Mouse (Mus musculus) thymus, adult 2 months (tissue): ENCODE data around the gene Lyl1. TPM values are rescaled to one million over a fixed set of nuclear protein-coding genes. Genes with fewer than 3 reads are reported as not detected.

ENCODE experiments used
- DNase-seq: peaks from one replicate; pipeline ENCODE4 v3.0.0; 2021
- H3K27ac ChIP-seq: fragments of 200-500 bp; 2 replicates; pipeline ENCODE4 v1.5.1; 2012; ENCODE audit warnings: low read length, control low read depth; ENCODE audit not compliant: control insufficient read depth, insufficient read depth
- H3K27me3 ChIP-seq: fragments of 200-500 bp; 2 replicates; pipeline ENCODE4 v1.6.1; 2012; ENCODE audit warnings: mild to moderate bottlenecking, low read length, moderate library complexity, mixed read lengths; ENCODE audit not compliant: control insufficient read depth, insufficient read depth
- H3K36me3 ChIP-seq: fragments of 200-500 bp; 2 replicates; pipeline ENCODE4 v1.6.1; 2012; ENCODE audit warnings: mild to moderate bottlenecking, low read length, moderate library complexity; ENCODE audit not compliant: control insufficient read depth, insufficient read depth
- H3K4me1 ChIP-seq: fragments of 200-500 bp; replicated peaks from 2 replicates; pipeline ENCODE4 v1.6.1; 2012; ENCODE audit warnings: low read length; ENCODE audit not compliant: control insufficient read depth, insufficient read depth
- H3K4me3 ChIP-seq: fragments of 200-500 bp; 2 replicates; pipeline ENCODE4 v1.5.1; 2012; ENCODE audit warnings: mild to moderate bottlenecking, low read length, control low read depth, moderate library complexity; ENCODE audit not compliant: control insufficient read depth, insufficient read depth
- CTCF ChIP-seq: fragments of 200-500 bp; IDR thresholded peaks from 2 replicates; pipeline ENCODE4 v1.5.1; 2012; ENCODE audit warnings: mild to moderate bottlenecking, control low read depth, low read length, moderate library complexity, borderline replicate concordance; ENCODE audit not compliant: control insufficient read depth, poor library complexity, insufficient read depth; ENCODE audit errors: extremely low read depth
- POLR2A ChIP-seq: fragments of 200-500 bp; IDR thresholded peaks from 2 replicates; pipeline ENCODE4 v1.6.1; 2012; ENCODE audit warnings: mild to moderate bottlenecking, low read length, control low read depth, moderate library complexity; ENCODE audit not compliant: control insufficient read depth, poor library complexity, insufficient read depth; ENCODE audit errors: extremely low read depth
- WGBS: fragments of 180-500 bp; shearing (Covaris S2); methylation state at CpG from one replicate; pipeline ENCODE4 v1.1.7; 2018; 5-methylcytosine and 5-hydroxymethylcytosine counted together
- polyA plus RNA-seq: library from polyadenylated mRNA; depleted of rRNA; stranded (reverse); fragments of >200 nt; gene quantifications from 2 replicates; pipeline ENCODE4 v1.2.3, GENCODE M21; 2012

The Lyl1 gene
- polyA plus RNA-seq, 1 experiment = 7.1 TPM

- no peak overlapping the region for H3K4me3 ChIP-seq
- H3K27ac ChIP-seq = no peak overlapping the region
- no peak for DNase-seq
- 58% methylated on average over 3 of the region's 3 CpGs for WGBS
- peaks cover 2% of the 10 kb centered on the region; the same call in 1 of the 2 replicates for H3K27me3 ChIP-seq
- H3K4me1 ChIP-seq = peaks cover 1% of the 10 kb centered on the region; the same call in 1 of the 2 replicates
- TF ChIP-seq CTCF (no peak), POLR2A (no peak)
- H3K36me3 ChIP-seq = no peaks in the 10 kb centered on the region
These were observed 11.5 kb downstream of the Lyl1 start for GRCm38 (mm10) chr8:84712759-84713120.

GRCm38 (mm10) chr8:84713381-84713780, 12.1 kb downstream of the Lyl1 start:
- Histone ChIP-seq H3K36me3 (no peaks in the 10 kb centered on the region), H3K4me3 (no peak overlapping the region), H3K4me1 (no peaks in the 10 kb centered on the region), H3K27me3 (no peaks in the 10 kb centered on the region), H3K27ac (no peak overlapping the region)
- DNase-seq = no peak
- TF ChIP-seq CTCF (no peak), POLR2A (no peak)
- 94% methylated on average over 4 of the region's 4 CpGs for WGBS

- no peak overlapping the region for H3K4me3 ChIP-seq
- DNase-seq = no peak
- WGBS = 96% methylated on average over 4 of the region's 4 CpGs
- no peaks in the 10 kb centered on the region for H3K27me3 ChIP-seq
- no peak for TF ChIP-seq POLR2A
- no peak for TF ChIP-seq CTCF
- no peak overlapping the region for H3K27ac ChIP-seq
- H3K36me3 ChIP-seq = no peaks in the 10 kb centered on the region
- H3K4me1 ChIP-seq = no peaks in the 10 kb centered on the region
These were observed 12.9 kb downstream of the Lyl1 start for GRCm38 (mm10) chr8:84714161-84714560.

GRCm38 (mm10) chr8:84715893-84716468, 14.7 kb downstream of the Lyl1 start:
- Histone ChIP-seq H3K36me3 (no peaks in the 10 kb centered on the region), H3K27ac (no peak overlapping the region)
- TF ChIP-seq CTCF (no peak), POLR2A (no peak)

GRCm38 (mm10) chr8:84716790-84717189, 15.5 kb downstream of the Lyl1 start:
- H3K4me3 ChIP-seq = no peak overlapping the region
- H3K4me1 ChIP-seq = no peaks in the 10 kb centered on the region
- no peak for DNase-seq
- 95% methylated on average over 11 of the region's 11 CpGs for WGBS
- no peaks in the 10 kb centered on the region for H3K36me3 ChIP-seq
- no peaks in the 10 kb centered on the region for H3K27me3 ChIP-seq
- no peak overlapping the region for H3K27ac ChIP-seq
- no peak for TF ChIP-seq POLR2A
- TF ChIP-seq CTCF = no peak

More at GRCm38 (mm10) chr8:84715893-84716468, 14.7 kb downstream of the Lyl1 start:
- Histone ChIP-seq H3K4me3 (no peak overlapping the region), H3K27me3 (no peaks in the 10 kb centered on the region), H3K4me1 (no peaks in the 10 kb centered on the region)
- 95% methylated on average over 27 of the region's 27 CpGs for WGBS
- DNase-seq = no peak

- Histone ChIP-seq H3K27me3 (no peaks in the 10 kb centered on the region), H3K27ac (no peak overlapping the region), H3K4me3 (no peak overlapping the region), H3K36me3 (no peaks in the 10 kb centered on the region), H3K4me1 (peaks cover 11% of the 10 kb centered on the region)
- WGBS = 97% methylated on average over 5 of the region's 5 CpGs
- TF ChIP-seq POLR2A (no peak), CTCF (no peak)
- no peak for DNase-seq
These were observed 17.2 kb downstream of the Lyl1 start for GRCm38 (mm10) chr8:84718476-84718875.
